Mouse (Mus musculus) ES-Bruce4 (cell line): ENCODE measurements around the gene Gpr179.

Source experiments
- CTCF ChIP-seq: IDR thresholded peaks from one replicate; pipeline ENCODE4 v1.8.1; 2011; ENCODE audit warnings: low read depth, low read length
- EP300 ChIP-seq: IDR thresholded peaks from 2 replicates; pipeline ENCODE4 v1.6.1; 2011; ENCODE audit warnings: low read depth, low read length; ENCODE audit not compliant: insufficient read depth

DNA sequence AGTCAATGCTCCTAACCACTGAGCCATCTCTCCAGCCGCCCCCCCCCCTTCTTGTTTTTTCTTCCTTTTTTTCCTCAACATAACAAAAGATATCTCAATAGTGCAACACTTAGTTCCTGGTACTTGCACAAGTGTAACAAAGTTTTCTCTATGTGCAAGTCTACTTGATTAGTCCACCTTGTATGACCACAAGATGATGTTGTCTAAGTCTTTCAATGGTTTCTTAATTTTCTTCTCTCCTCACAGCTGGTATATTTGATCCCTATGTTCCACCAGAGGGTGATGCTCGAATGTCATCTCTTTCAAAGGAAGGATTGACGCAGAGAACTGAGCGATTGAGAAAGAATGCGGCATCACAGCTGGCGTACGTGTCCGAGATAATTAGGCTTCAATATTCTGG lies 30.7 kb downstream of the Gpr179 start:
- TF ChIP-seq EP300 (no peak), CTCF (no peak)
